Mouse (Mus musculus) naive thymus-derived CD4-positive, alpha-beta T cell, adult 2 months (primary cell): ENCODE results near the gene Psmb11.

Experiments used
- DNase-seq: peaks from one replicate; pipeline ENCODE4 v3.0.0-alpha.2; 2011; ENCODE audit warnings: low read depth

Gene Psmb11

DNA sequence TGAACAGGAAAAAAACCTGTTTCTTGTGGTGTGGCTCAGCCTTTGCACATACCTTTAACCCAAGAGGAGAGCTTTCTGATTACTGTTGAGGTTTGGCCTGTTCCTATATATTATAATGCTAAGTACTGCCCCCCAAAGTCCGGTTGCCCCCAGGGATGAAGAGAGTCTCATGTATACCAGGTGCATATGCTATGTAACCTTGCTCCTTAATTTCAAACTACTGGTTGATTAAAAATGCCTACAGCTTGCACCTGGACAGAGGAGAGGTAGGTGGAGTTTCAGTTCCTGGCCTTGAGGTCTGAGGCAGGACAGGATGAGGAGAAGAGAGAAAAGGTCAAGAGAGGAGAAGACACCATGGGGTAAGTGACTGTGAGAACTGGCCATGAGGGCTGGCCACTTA is at the start of gene Psmb11:
Psmb11 (plus strand) TSS at position 301 of the 400 bp plus-strand sequence.
- DNase-seq: no peak

DNA sequence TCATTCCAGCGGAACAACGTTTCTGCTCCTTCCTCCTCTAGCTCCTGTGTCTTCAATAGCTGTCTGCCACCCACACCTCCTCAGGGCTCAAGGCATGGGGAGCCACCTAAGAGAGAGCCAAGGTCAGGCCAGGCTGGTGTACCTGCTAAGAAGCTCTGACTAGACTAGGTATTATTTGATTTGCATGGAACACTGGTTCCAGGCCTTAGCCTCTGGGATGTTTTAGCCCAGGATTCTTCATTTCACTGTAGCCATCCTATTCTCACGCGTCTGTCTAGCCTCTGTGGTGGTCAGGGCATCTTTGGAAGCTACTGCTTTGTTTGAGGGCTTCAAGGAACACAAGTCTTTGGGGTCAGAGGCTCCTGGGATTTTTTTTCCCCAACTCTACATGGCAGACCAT is 49.1 kb upstream of the Psmb11 start:
- DNase-seq: no peak

- DNase-seq: no peak
Observed at GRCm38 (mm10) chr14:54572790-54573736, 48.2 kb upstream of the Psmb11 start.

GRCm38 (mm10) chr14:54574253-54574652 is 47.0 kb upstream of the Psmb11 start:
- no peak for DNase-seq

DNA sequence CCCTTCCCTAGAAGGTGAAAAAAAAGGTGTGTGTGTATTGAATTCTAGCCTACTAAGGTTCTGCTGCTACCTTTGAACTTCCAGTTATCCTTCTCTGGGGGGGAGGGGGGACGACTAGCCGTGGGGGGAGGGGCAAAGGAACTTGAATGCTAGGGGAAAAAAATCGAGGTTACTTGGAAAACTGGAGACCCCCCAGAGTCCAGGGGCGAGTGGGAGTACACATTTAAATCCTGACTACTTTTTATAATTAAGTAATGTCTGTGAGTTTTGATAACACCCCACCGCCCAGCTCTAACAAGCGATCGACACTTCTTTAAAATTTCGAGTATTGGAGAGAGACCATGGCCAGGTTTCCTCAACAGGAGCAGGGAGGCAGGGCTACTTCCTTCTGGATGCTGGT is 46.2 kb upstream of the Psmb11 start:
- DNase-seq: no peak

- DNase-seq: no peak
Observed at GRCm38 (mm10) chr14:54575631-54576030, 45.6 kb upstream of the Psmb11 start.

GRCm38 (mm10) chr14:54576241-54577088 is 44.8 kb upstream of the Psmb11 start:
- peak; percentile 42 for DNase-seq

GRCm38 (mm10) chr14:54577089-54577982 is 43.9 kb upstream of the Psmb11 start, which contains the start of gene Ajuba:
Gene Ajuba, minus strand, starts transcription at chr14:54577558.
- DNase-seq: peak; percentile 44

DNA sequence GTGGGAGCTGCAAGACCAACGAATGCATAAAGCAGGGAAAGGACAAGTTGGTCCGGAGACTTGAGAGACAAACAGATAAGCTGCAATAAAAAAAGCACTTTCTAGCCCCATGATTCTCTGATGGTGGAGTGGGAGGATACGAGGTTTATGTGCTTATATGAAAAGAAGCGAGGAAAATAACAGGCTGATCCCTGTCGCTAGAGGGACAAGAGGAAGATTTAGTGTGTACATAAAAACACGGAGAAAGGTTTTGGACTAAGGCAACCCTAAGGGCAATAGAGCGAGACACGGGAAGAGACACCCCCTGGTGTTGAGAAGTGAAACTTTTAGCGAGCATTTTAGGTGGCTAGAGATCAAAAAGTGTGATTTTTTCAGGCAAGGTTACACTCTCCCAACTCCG is 43.2 kb upstream of the Psmb11 start:
- DNase-seq: peak; percentile 82

- no peak for DNase-seq
Observed at GRCm38 (mm10) chr14:54579638-54580037, 41.6 kb upstream of the Psmb11 start.

DNA sequence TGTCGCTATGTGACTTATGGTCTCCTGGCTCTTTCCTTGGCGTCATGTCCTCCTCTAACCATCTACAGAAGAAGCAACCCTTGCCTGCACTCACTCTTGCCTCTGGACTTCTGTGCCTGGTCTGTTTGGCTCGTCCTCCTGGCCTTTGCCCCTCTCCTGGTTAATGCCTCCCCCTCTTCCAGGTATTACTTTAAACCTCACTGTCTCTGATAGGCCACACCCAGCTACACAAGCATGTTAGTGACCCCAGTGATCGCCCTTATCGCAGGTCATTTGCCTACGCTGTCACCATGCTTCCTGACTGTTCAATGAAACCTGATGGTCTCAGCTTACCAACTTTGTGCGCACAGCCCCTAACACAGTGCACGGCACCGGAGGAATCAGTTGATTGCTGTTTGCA is 38.7 kb upstream of the Psmb11 start:
- no peak for DNase-seq

DNA sequence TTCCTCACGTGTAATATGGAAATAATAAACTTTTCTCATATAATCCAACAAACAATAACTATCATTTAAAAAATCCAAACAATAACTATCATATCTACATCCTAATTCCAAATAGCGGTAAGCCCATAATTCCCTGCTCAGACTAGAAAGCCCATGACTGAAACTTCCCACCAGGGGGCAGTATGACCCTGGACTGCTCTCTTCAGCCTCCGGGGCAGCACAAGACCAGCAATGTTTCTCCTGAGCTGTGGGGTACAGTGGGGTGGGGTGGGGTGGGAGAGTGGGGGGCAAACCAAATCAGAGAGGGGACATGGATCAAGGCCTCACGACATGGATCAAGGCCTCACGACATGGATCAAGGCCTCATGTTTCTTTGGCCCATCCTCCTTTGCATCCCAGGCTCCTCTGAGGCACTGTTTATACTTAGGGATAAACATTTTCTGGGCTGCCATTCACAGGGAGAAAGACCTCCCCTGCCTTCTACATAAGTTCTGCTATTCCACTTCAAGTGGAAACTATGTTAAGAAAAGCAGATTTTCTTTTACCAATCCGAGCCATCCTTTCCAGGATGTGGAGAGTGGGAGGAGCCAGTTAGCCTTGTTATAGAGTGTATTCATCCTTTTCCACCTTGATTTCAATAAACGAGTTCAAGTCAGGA is 37.4 kb upstream of the Psmb11 start:
- DNase-seq: peak; percentile 78

- DNase-seq: no peak
Observed at GRCm38 (mm10) chr14:54591056-54591455, 30.2 kb upstream of the Psmb11 start.

GRCm38 (mm10) chr14:54592319-54592934 is 28.8 kb upstream of the Psmb11 start:
- no peak for DNase-seq

DNA sequence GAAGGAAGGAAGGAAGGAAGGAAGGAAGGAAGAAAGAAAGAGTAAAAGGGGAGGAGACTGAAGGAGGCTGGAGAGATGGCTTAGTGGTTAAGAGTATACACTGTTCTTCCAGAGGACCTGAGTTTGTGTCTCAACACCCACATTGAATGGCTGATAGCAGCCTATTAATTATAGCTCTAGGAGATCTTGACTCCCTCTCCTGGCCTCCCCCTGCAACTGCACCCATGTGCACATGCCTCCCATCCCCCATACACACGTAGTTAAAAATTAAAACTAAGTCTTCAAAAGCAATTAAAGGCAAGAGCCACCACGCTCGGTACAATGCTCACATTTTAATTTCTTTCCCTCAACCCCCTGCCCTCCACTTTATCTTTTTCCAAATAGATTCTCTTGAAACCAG is 27.2 kb upstream of the Psmb11 start:
- no peak for DNase-seq

GRCm38 (mm10) chr14:54594631-54595414 is 26.4 kb upstream of the Psmb11 start:
- DNase-seq: no peak

DNA sequence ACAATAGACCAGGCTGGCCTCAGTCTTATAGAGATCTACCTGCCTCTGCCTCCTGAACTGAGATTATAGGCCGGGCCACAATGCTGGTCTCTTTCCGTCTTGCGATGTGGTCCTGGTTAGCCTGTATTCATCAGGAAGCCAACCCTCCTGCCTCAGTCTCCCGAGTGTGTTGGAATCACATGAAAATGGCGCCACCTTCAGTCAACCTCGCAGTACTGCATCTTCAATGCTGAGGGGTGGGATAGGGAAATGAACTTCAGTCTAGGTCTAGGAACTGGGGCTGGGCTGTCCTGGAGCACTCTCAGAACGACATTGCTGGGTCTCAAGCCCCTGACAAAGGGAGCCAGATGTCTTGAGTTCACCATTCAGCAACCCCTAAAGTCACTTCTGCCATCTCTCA is 24.1 kb upstream of the Psmb11 start:
- peak; percentile 71 for DNase-seq

GRCm38 (mm10) chr14:54601601-54602000 is 19.6 kb upstream of the Psmb11 start:
- no peak for DNase-seq

GRCm38 (mm10) chr14:54602613-54603012 is 18.6 kb upstream of the Psmb11 start:
- no peak for DNase-seq
